Mouse (Mus musculus): ENCODE data around the gene Mapk1. TPM values are rescaled to one million over a fixed set of nuclear protein-coding genes. Genes with fewer than 3 reads are reported as not detected.

The Mapk1 gene
- total RNA-seq, 2 experiments from 2014 or later = 510 to 530 TPM

GRCm38 (mm10) chr16:17073000-17073399 lies 89.8 kb downstream of the Mapk1 start:
- intact Hi-C loops (cut with DNase I) = loop anchor here (5.0 kb wide), 2 partner anchors 91 to 141 kb away; partner anchors contain the start of gene Mapk1
- peak in 1 of 2 experiments; percentile 70 for DNase-seq (ENCODE audit: low spot score in 2 of 2)

DNA sequence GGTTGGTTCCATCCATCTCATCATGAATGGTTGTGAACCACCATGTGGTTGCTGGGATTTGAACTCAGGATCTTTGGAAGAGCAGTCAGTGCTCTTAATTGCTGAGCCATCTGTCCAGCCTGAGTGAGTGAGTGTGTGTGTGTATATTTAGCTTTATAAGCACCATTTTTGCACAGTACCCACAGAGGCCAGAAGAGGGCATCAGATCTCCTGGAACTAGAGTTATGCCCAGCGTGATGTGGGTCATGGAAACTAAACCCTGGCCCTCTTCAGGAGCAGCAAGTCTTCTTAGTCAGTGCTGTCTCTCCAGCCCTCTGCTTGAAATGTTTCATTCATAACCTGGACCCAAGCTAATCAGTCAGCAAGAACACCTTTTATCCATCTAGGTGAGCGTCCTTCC lies 93.1 kb downstream of the Mapk1 start:
- DNase-seq (ENCODE audit: low spot score in 2 of 2) = no peak
- intact Hi-C loops (cut with DNase I) = no loop called here

- intact Hi-C loops (cut with DNase I) = no loop called here
- no peak for DNase-seq (ENCODE audit: low spot score in 2 of 2)
Observed at GRCm38 (mm10) chr16:17076869-17077268, 93.7 kb downstream of the Mapk1 start.

- intact Hi-C loops (cut with DNase I) = no loop called here
- DNase-seq (ENCODE audit: low spot score in 2 of 2) = peak in 1 of 2 experiments; percentile 40
Observed at GRCm38 (mm10) chr16:17078101-17078500, 94.9 kb downstream of the Mapk1 start.

DNA sequence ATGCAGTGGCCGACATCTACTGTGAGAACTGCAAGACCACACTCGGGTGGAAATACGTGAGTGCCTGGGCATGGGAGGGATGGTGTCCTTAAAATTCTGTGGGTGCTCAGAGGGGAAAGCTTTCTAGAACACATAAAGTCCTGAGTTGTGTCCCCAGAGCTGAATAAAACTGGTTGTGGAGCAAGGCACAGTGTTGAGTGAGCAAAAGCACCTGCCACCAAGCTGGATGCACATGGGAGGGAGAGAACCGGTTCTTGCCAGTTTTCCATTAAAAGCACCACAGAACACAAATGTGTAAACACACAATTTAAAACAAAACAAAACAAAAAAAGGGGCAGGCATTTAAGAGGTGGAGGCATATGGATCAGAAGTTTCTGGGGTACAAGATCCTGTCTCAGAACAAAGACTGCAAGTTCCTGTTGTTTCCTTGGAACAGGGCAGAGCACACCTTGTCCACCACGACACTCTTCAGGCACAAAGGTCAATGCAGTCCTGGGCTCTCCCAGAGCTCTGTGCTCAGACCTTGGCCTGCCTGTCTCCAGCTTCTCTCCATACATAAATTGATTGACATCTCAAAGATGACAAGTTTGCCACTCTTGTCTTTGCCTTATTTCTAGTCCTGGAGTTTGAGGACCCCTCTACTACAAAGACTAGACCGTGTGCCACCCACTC lies 99.1 kb downstream of the Mapk1 start:
- intact Hi-C loops (cut with DNase I) = no loop called here

DNA sequence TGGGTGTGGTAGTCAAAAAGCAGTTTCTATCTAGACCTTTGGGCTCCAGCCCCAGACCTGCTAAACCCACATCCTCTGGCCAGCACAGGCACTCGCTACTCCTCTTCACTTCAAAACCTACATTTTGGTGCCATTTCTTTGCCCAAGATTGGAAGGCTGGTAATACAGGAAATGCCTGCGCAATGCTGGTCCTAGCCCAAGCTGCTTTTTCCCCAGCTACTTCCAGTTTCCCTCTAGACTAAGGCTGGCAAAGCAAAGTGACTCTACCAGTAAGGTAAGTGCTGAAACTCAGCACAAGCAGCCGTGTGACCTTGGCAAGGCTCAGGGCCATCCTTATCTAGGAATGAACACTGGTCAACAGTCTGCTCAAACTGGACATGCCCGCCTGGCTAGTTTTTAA lies 102.5 kb downstream of the Mapk1 start:
- intact Hi-C loops (cut with DNase I) = no loop called here
- no peak for DNase-seq (ENCODE audit: low spot score in 2 of 2)

More for the DNA sequence above, 99.1 kb downstream of the Mapk1 start:
- DNase-seq (ENCODE audit: low spot score in 2 of 2) = no peak

GRCm38 (mm10) chr16:17086241-17086640 lies 103.1 kb downstream of the Mapk1 start:
- DNase-seq (ENCODE audit: low spot score in 2 of 2) = no peak
- intact Hi-C loops (cut with DNase I) = no loop called here

GRCm38 (mm10) chr16:17086669-17087193 lies 103.5 kb downstream of the Mapk1 start:
- DNase-seq (ENCODE audit: low spot score in 2 of 2) = peak in 1 of 2 experiments; percentile 64
- intact Hi-C loops (cut with DNase I) = no loop called here

DNA sequence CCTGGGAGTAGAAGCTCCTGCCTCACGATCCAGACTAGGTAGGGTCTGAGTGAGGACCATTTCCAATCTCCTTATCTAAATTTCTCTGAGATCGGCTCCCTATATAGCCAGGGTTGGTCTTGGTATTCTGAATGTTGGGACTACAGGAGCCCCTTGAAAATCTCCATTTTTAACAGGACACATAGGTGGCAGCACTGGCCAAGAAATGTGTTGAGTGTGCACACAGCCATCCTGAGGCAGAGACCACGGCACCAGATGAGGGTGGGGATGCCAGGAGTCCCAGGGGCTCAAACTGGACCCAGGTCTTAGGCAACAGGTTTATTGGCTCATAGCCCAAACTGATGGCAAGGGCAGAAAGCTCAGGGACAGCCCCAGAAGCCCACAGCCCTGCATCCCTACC lies 105.2 kb downstream of the Mapk1 start:
- DNase-seq (ENCODE audit: low spot score in 2 of 2) = no peak
- intact Hi-C loops (cut with DNase I) = no loop called here

GRCm38 (mm10) chr16:17096938-17097337 lies 113.8 kb downstream of the Mapk1 start:
- intact Hi-C loops (cut with DNase I) = no loop called here
- DNase-seq (ENCODE audit: low spot score in 2 of 2) = no peak

Other genes with a start within 250 kb of the Mapk1 start
- 1 to 10 TPM; 6.3 to 7.4 TPM for gene Spag6l, start 153.9 kb upstream of the Mapk1 start, total RNA-seq (2021)
- gene Igll1, start 119.4 kb upstream of the Mapk1 start, total RNA-seq (2021) = not detected
- gene Top3b, start 112.6 kb upstream of the Mapk1 start, total RNA-seq (2021) = 10 to 100 TPM; 53.6 to 65.1 TPM
- not detected for gene Vpreb1, start 112.5 kb upstream of the Mapk1 start, total RNA-seq (2021)
- gene Ppm1f, start 86.9 kb upstream of the Mapk1 start, total RNA-seq (2021) = 10 to 100 TPM; 44.8 to 50.9 TPM
- gene Ypel1, start 86.3 kb downstream of the Mapk1 start, total RNA-seq (2021) = 10 to 100 TPM; 46.1 to 50.4 TPM
- 10 to 100 TPM; 72.7 to 84.5 TPM for gene Ppil2, start 127.9 kb downstream of the Mapk1 start, total RNA-seq (2021)
- gene 2610318N02Rik, start 141.8 kb downstream of the Mapk1 start, total RNA-seq (2021) = 1 to 10 TPM; 1.6 to 1.9 TPM
- 10 to 100 TPM; 34.0 to 34.2 TPM for gene Sdf2l1, start 149.0 kb downstream of the Mapk1 start, total RNA-seq (2021)
- 10 to 100 TPM; 30.6 to 31.5 TPM for gene Ydjc, start 161.2 kb downstream of the Mapk1 start, total RNA-seq (2021)
- 1 to 10 TPM; 1.9 to 2.3 TPM for gene Ccdc116, start 163.8 kb downstream of the Mapk1 start, total RNA-seq (2021)
- 100 to 1,000 TPM; 138 to 158 TPM for gene Ube2l3, start 219.3 kb downstream of the Mapk1 start, total RNA-seq (2021)
- 1 to 10 TPM; 1.1 to 2.3 TPM for gene Rimbp3, start 225.2 kb downstream of the Mapk1 start, total RNA-seq (2021)